Mouse (Mus musculus): Measurements from ENCODE around the gene Gm9944. TPM values are rescaled to one million over a fixed set of nuclear protein-coding genes. Genes with fewer than 3 reads are reported as not detected.

Gene Gm9944
- not detected for polyA plus RNA-seq (2014; fragmentation: Illumina TruSeq; extraction: RNeasy Lipid Tissue Mini Kit (QIAGEN cat#74804); ENCODE audit: insufficient read depth, low read depth, low replicate concordance)

GRCm38 (mm10) chr4:144453217-144453616 lies at the start of gene Gm9944:
Gm9944 (minus strand) TSS chr4:144453317.

GRCm38 (mm10) chr4:144463656-144464055 lies 10.5 kb upstream of the Gm9944 start, which contains the start of gene Aadacl3:
Aadacl3 (minus strand) TSS chr4:144463756.

GRCm38 (mm10) chr4:144438672-144439071 lies 14.4 kb downstream of the Gm9944 start, which contains the start of gene 1700012P22Rik:
1700012P22Rik (minus strand) TSS chr4:144438772.

GRCm38 (mm10) chr4:144408290-144408689 lies 44.8 kb downstream of the Gm9944 start, which contains the start of gene Pramef12:
Pramef12 (minus strand) TSS chr4:144408464.

Other genes starting within 250 kb of the Gm9944 start
- not detected for gene C87977, start 240.0 kb downstream of the Gm9944 start, polyA plus RNA-seq (2014; fragmentation: Illumina TruSeq; extraction: RNeasy Lipid Tissue Mini Kit (QIAGEN cat#74804); ENCODE audit: insufficient read depth, low read depth, low replicate concordance)
- not detected for gene Pramel5, start 172.8 kb downstream of the Gm9944 start, polyA plus RNA-seq (2014; fragmentation: Illumina TruSeq; extraction: RNeasy Lipid Tissue Mini Kit (QIAGEN cat#74804); ENCODE audit: insufficient read depth, low read depth, low replicate concordance)
- gene Gm13128, start 123.1 kb downstream of the Gm9944 start, polyA plus RNA-seq (2014; fragmentation: Illumina TruSeq; extraction: RNeasy Lipid Tissue Mini Kit (QIAGEN cat#74804); ENCODE audit: insufficient read depth, low read depth, low replicate concordance) = not detected
- not detected for gene Gm13119, start 95.4 kb downstream of the Gm9944 start, polyA plus RNA-seq (2014; fragmentation: Illumina TruSeq; extraction: RNeasy Lipid Tissue Mini Kit (QIAGEN cat#74804); ENCODE audit: insufficient read depth, low read depth, low replicate concordance)
- gene Pramef20, start 75.4 kb downstream of the Gm9944 start, polyA plus RNA-seq (2014; fragmentation: Illumina TruSeq; extraction: RNeasy Lipid Tissue Mini Kit (QIAGEN cat#74804); ENCODE audit: insufficient read depth, low read depth, low replicate concordance) = not detected
- gene Pramef12, start 44.9 kb downstream of the Gm9944 start, polyA plus RNA-seq (2014; fragmentation: Illumina TruSeq; extraction: RNeasy Lipid Tissue Mini Kit (QIAGEN cat#74804); ENCODE audit: insufficient read depth, low read depth, low replicate concordance) = 0.21 TPM
- not detected for gene 1700012P22Rik, start 14.5 kb downstream of the Gm9944 start, polyA plus RNA-seq (2014; fragmentation: Illumina TruSeq; extraction: RNeasy Lipid Tissue Mini Kit (QIAGEN cat#74804); ENCODE audit: insufficient read depth, low read depth, low replicate concordance)
- not detected for gene Aadacl3, start 10.4 kb upstream of the Gm9944 start, polyA plus RNA-seq (2014; fragmentation: Illumina TruSeq; extraction: RNeasy Lipid Tissue Mini Kit (QIAGEN cat#74804); ENCODE audit: insufficient read depth, low read depth, low replicate concordance)
- gene 9430007A20Rik, start 66.5 kb upstream of the Gm9944 start, polyA plus RNA-seq (2014; fragmentation: Illumina TruSeq; extraction: RNeasy Lipid Tissue Mini Kit (QIAGEN cat#74804); ENCODE audit: insufficient read depth, low read depth, low replicate concordance) = not detected
- gene Gm13124, start 111.8 kb upstream of the Gm9944 start, polyA plus RNA-seq (2014; fragmentation: Illumina TruSeq; extraction: RNeasy Lipid Tissue Mini Kit (QIAGEN cat#74804); ENCODE audit: insufficient read depth, low read depth, low replicate concordance) = not detected
- not detected for gene Aadacl4, start 160.4 kb upstream of the Gm9944 start, polyA plus RNA-seq (2014; fragmentation: Illumina TruSeq; extraction: RNeasy Lipid Tissue Mini Kit (QIAGEN cat#74804); ENCODE audit: insufficient read depth, low read depth, low replicate concordance)
- gene Gm436, start 233.1 kb upstream of the Gm9944 start, polyA plus RNA-seq (2014; fragmentation: Illumina TruSeq; extraction: RNeasy Lipid Tissue Mini Kit (QIAGEN cat#74804); ENCODE audit: insufficient read depth, low read depth, low replicate concordance) = not detected

Data from lung, adult 10 weeks (tissue).